16 mouse cellular contexts compared by ENCODE assay signal in the genomic region with DNA sequence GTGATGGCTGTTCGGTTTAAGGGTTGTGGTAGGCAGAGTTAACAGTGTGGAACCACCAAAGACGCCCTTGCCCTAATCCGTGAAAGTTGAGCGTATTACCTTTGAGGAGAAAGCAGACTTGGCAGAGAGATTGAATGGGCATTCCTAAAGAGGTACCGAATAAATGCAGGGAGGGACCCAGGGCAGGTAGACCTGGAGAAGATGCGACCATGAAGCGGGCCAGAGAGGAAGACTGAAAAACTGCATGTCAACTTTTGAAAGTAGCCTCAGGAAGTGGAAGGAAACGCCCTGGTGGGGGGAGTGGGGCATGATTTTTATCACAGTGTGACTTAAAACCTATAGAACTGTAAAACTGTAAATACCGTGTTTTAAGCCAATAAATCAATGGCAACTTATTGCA. TPM values are rescaled to one million over a fixed set of nuclear protein-coding genes. Genes with fewer than 3 reads are reported as not detected.
DNase-seq lines count a peak whose midpoint lies in the region; ATAC-seq and TF ChIP-seq lines count a peak whose summit lies in the region.
"Had no signal": no experiment of that assay in that cellular context is flagged by ENCODE, and none has a peak within 500 bp of the region (broad histone marks: within the 10 kb centered on the region; RNA-seq: fewer than 3 reads in every experiment).

No protein-coding gene starts in this region.

- H3K79me2 ChIP-seq in liver, adult 2 months (ENCODE audit: control insufficient read depth, insufficient read depth, low read length), result peaks cover 13% of the 10 kb centered on the region; the same call in 1 of the 2 replicates

- H3K27me3 ChIP-seq in hindbrain, embryonic 14.5 days (ENCODE audit: control insufficient read depth, insufficient read depth, low read length), result peaks cover 20% of the 10 kb centered on the region
- peaks cover 32% of the 10 kb centered on the region for H3K27me3 ChIP-seq in hindbrain, embryonic 12.5 days
- no peaks in the 10 kb centered on the region for H3K27me3 ChIP-seq in liver, adult 2 months (ENCODE audit: control insufficient read depth, insufficient read depth, low read length)
- H3K27me3 ChIP-seq in liver, embryonic 12.5 days (replicated peaks), result peaks cover 37% of the 10 kb centered on the region
- H3K27me3 ChIP-seq in heart, embryonic 16.5 days (ENCODE audit: control insufficient read depth, insufficient read depth, low read length), result no peaks in the 10 kb centered on the region
- H3K27me3 ChIP-seq in intestine, embryonic 16.5 days (replicated peaks; ENCODE audit: control insufficient read depth, insufficient read depth, low read length), result no peaks in the 10 kb centered on the region
- peaks cover 25% of the 10 kb centered on the region for H3K27me3 ChIP-seq in midbrain, embryonic 15.5 days (replicated peaks)

- peaks cover 7% of the 10 kb centered on the region; the same call in 1 of the 2 replicates for H3K4me1 ChIP-seq in hindbrain, embryonic 14.5 days (replicated peaks; ENCODE audit: control insufficient read depth, insufficient read depth, low read length)
- H3K4me1 ChIP-seq in hindbrain, embryonic 12.5 days, result peaks cover 6% of the 10 kb centered on the region; the same call in 1 of the 2 replicates
- peaks cover 14% of the 10 kb centered on the region for H3K4me1 ChIP-seq in liver, adult 2 months (ENCODE audit: control insufficient read depth, insufficient read depth, low read length)
- no peaks in the 10 kb centered on the region for H3K4me1 ChIP-seq in liver, embryonic 12.5 days
- H3K4me1 ChIP-seq in heart, embryonic 16.5 days (ENCODE audit: control insufficient read depth, insufficient read depth, low read length), result peaks cover 38% of the 10 kb centered on the region
- H3K4me1 ChIP-seq in intestine, embryonic 16.5 days (ENCODE audit: control insufficient read depth, insufficient read depth, low read length), result 0 out of 2 replicates have a peak, but pooled peaks cover 3% of the 10 kb centered on the region
- H3K4me1 ChIP-seq in midbrain, embryonic 15.5 days, result peaks cover 13% of the 10 kb centered on the region

- H3K9me3 ChIP-seq in hindbrain, embryonic 14.5 days (ENCODE audit: control insufficient read depth, low read length), result 0 out of 2 replicates have a peak, but pooled peaks cover 3% of the 10 kb centered on the region
- H3K9me3 ChIP-seq in hindbrain, embryonic 12.5 days (replicated peaks), result no peaks in the 10 kb centered on the region
- no peaks in the 10 kb centered on the region for H3K9me3 ChIP-seq in liver, embryonic 12.5 days (replicated peaks)
- no peaks in the 10 kb centered on the region for H3K9me3 ChIP-seq in heart, embryonic 16.5 days (replicated peaks; ENCODE audit: control insufficient read depth, low read length)
- no peaks in the 10 kb centered on the region for H3K9me3 ChIP-seq in intestine, embryonic 16.5 days (ENCODE audit: control insufficient read depth, low read length)
- no peaks in the 10 kb centered on the region for H3K9me3 ChIP-seq in midbrain, embryonic 15.5 days
- H3K9me3 ChIP-seq: embryonic facial prominence, embryonic 10.5 days; liver, embryonic 15.5 days had no signal

- no peak overlapping the region for H3K4me3 ChIP-seq in hindbrain, embryonic 14.5 days (replicated peaks; ENCODE audit: low read length)
- H3K4me3 ChIP-seq in hindbrain, embryonic 12.5 days, result no peak overlapping the region
- peak overlapping the region; percentile 2; the same call in 1 of the 2 replicates for H3K4me3 ChIP-seq in liver, adult 2 months (ENCODE audit: insufficient read depth, low read depth, low read length)
- H3K4me3 ChIP-seq in liver, embryonic 12.5 days, result no peak overlapping the region
- peak overlapping the region; percentile 67 for H3K4me3 ChIP-seq in heart, embryonic 16.5 days (ENCODE audit: low read length)
- no peak overlapping the region for H3K4me3 ChIP-seq in intestine, embryonic 16.5 days (ENCODE audit: low read length)
- H3K4me3 ChIP-seq in midbrain, embryonic 15.5 days, result no peak overlapping the region
- H3K4me3 ChIP-seq: embryonic facial prominence, embryonic 10.5 days; myocyte had no signal

- H3K9ac ChIP-seq in hindbrain, embryonic 14.5 days, result no peak overlapping the region
- no peak overlapping the region for H3K9ac ChIP-seq in hindbrain, embryonic 12.5 days
- H3K9ac ChIP-seq in liver, adult 2 months (ENCODE audit: low read depth, low read length), result 0 out of 2 replicates have a peak overlapping the region, but pooled peaks have one; percentile 2
- H3K9ac ChIP-seq in liver, embryonic 12.5 days, result no peak overlapping the region
- H3K9ac ChIP-seq in heart, embryonic 16.5 days (ENCODE audit: low read length), result peak overlapping the region; percentile 7; the same call in 1 of the 2 replicates
- no peak overlapping the region for H3K9ac ChIP-seq in intestine, embryonic 16.5 days (ENCODE audit: low read depth, low read length)
- H3K9ac ChIP-seq in midbrain, embryonic 15.5 days, result no peak overlapping the region
- H3K9ac ChIP-seq: liver, embryonic 15.5 days had no signal

- H3K27ac ChIP-seq in hindbrain, embryonic 14.5 days, result no peak overlapping the region
- no peak overlapping the region for H3K27ac ChIP-seq in hindbrain, embryonic 12.5 days
- 0 out of 2 replicates have a peak overlapping the region, but pooled peaks have one; percentile 18 for H3K27ac ChIP-seq in liver, adult 2 months (replicated peaks; ENCODE audit: insufficient read depth, low read depth, low read length)
- no peak overlapping the region for H3K27ac ChIP-seq in liver, embryonic 12.5 days
- H3K27ac ChIP-seq in heart, embryonic 16.5 days (ENCODE audit: low read length), result no peak overlapping the region
- H3K27ac ChIP-seq in intestine, embryonic 16.5 days (ENCODE audit: low read length), result no peak overlapping the region
- H3K27ac ChIP-seq in midbrain, embryonic 15.5 days, result no peak overlapping the region
- H3K27ac ChIP-seq: embryonic facial prominence, embryonic 10.5 days; liver, embryonic 15.5 days had no signal

- no peak for TF ChIP-seq CTCF in liver, adult 2 months (IDR thresholded peaks at IDR 0.05; ENCODE audit: low read depth, low read length)

- ATAC-seq in hindbrain, embryonic 14.5 days (ENCODE audit: low FRiP score), result no peak
- ATAC-seq in hindbrain, embryonic 12.5 days (ENCODE audit: low FRiP score), result no peak
- ATAC-seq in liver, embryonic 12.5 days, result no peak
- ATAC-seq in heart, embryonic 16.5 days (replicated peaks; ENCODE audit: extremely low read depth, insufficient read depth, low FRiP score), result no peak
- ATAC-seq in intestine, embryonic 16.5 days, result no peak
- no peak for ATAC-seq in midbrain, embryonic 15.5 days (replicated peaks)
- ATAC-seq: inflammation-experienced regulatory T-cells, adult 6 months had no signal

- H3K4me2 ChIP-seq in hindbrain, embryonic 14.5 days (replicated peaks), result 0 out of 2 replicates have a peak overlapping the region, but pooled peaks have one; percentile 3
- H3K4me2 ChIP-seq in hindbrain, embryonic 12.5 days (replicated peaks), result no peak overlapping the region
- no peak overlapping the region for H3K4me2 ChIP-seq in liver, embryonic 12.5 days
- peak overlapping the region; percentile 66 for H3K4me2 ChIP-seq in heart, embryonic 16.5 days (ENCODE audit: low read depth, low read length)
- 0 out of 2 replicates have a peak overlapping the region, but pooled peaks have one; percentile 16 for H3K4me2 ChIP-seq in intestine, embryonic 16.5 days (ENCODE audit: low read depth, low read length)
- H3K4me2 ChIP-seq in midbrain, embryonic 15.5 days, result no peak overlapping the region
- H3K4me2 ChIP-seq: midbrain, embryonic 11.5 days had no signal

- no peak for TF ChIP-seq POLR2A in liver, adult 2 months (IDR thresholded peaks at IDR 0.05; ENCODE audit: extremely low read depth, insufficient read depth, low read length)

- no peaks in the 10 kb centered on the region for H3K36me3 ChIP-seq in hindbrain, embryonic 14.5 days (replicated peaks; ENCODE audit: control insufficient read depth, insufficient read depth)
- no peaks in the 10 kb centered on the region for H3K36me3 ChIP-seq in hindbrain, embryonic 12.5 days
- H3K36me3 ChIP-seq in liver, adult 2 months (ENCODE audit: control insufficient read depth, insufficient read depth, low read length), result peaks cover 1% of the 10 kb centered on the region; the same call in 1 of the 2 replicates
- H3K36me3 ChIP-seq in liver, embryonic 12.5 days, result no peaks in the 10 kb centered on the region
- H3K36me3 ChIP-seq in heart, embryonic 16.5 days (ENCODE audit: control insufficient read depth, insufficient read depth), result peaks cover 3% of the 10 kb centered on the region; the same call in 1 of the 2 replicates
- H3K36me3 ChIP-seq in intestine, embryonic 16.5 days (ENCODE audit: control insufficient read depth, insufficient read depth, low read length), result no peaks in the 10 kb centered on the region; the same call in 1 of the 2 replicates
- H3K36me3 ChIP-seq in midbrain, embryonic 15.5 days (replicated peaks), result no peaks in the 10 kb centered on the region
- H3K36me3 ChIP-seq: embryonic facial prominence, embryonic 10.5 days; liver, embryonic 15.5 days had no signal

- 89% methylated on average over 9 of the region's 9 CpGs for WGBS in hindbrain, embryonic 14.5 days
- WGBS in hindbrain, embryonic 12.5 days, result 90% methylated on average over 9 of the region's 9 CpGs
- 78% methylated on average over 9 of the region's 9 CpGs for WGBS in liver, adult 2 months
- WGBS in liver, embryonic 12.5 days (ENCODE audit: insufficient replicate concordance), result 58% methylated on average over 9 of the region's 9 CpGs
- 80% methylated on average over 9 of the region's 9 CpGs for WGBS in heart, embryonic 16.5 days
- 84% methylated on average over 9 of the region's 9 CpGs for WGBS in intestine, embryonic 16.5 days
- 80% methylated on average over 9 of the region's 9 CpGs for WGBS in midbrain, embryonic 15.5 days

- no peak for DNase-seq in hindbrain, embryonic 14.5 days (ENCODE audit: low spot score)
- no peak for DNase-seq in liver, adult 2 months (ENCODE audit: extremely low read depth, low read depth, low spot score)
- DNase-seq: adrenal gland, postnatal 25 days; cerebellum, postnatal 14 days; left cerebral cortex, postnatal 4 days; thymus, postnatal 4 days had no signal

RNA-seq across cellular contexts. Expression of gene Gm49395, which starts 2.3 kb away (rescaled TPM):
- polyA plus RNA-seq in hindbrain, embryonic 14.5 days (2014; fragmentation: Nextera tagmentation; extraction: Ambion mirVana), result 2.2 and 4.7 TPM in 2 replicates
- polyA plus RNA-seq in hindbrain, embryonic 12.5 days (2016; fragmentation: Nextera tagmentation; extraction: Ambion mirVana), result 2.0 and 3.7 TPM in 2 replicates
- total RNA-seq in liver, adult 2 months (2014; rRNA removed), result 1.6 and 2.7 TPM in 2 replicates
- polyA plus RNA-seq in liver, adult 2 months (2012; rRNA removed), result 1.5 and 1.6 TPM in 2 replicates
- 2.6 and 2.9 TPM in 2 replicates for polyA plus RNA-seq in liver, embryonic 12.5 days (2016; fragmentation: Nextera tagmentation; extraction: Ambion mirVana)
- 7.6 and 8.4 TPM in 2 replicates for polyA plus RNA-seq in heart, embryonic 16.5 days (2015; fragmentation: Nextera tagmentation; extraction: Ambion mirVana)
- 5.5 and 5.9 TPM in 2 replicates for polyA plus RNA-seq in intestine, embryonic 16.5 days (2015; fragmentation: Nextera tagmentation; extraction: Ambion mirVana)
- 2.2 and 2.7 TPM in 2 replicates for polyA plus RNA-seq in midbrain, embryonic 15.5 days (2015; fragmentation: Nextera tagmentation; extraction: Ambion mirVana)

RNA-seq across cellular contexts. Expression of gene Itga1, which starts 2.4 kb away (rescaled TPM):
- 8.7 and 9.1 TPM in 2 replicates for polyA plus RNA-seq in hindbrain, embryonic 14.5 days (2014; fragmentation: Nextera tagmentation; extraction: Ambion mirVana)
- polyA plus RNA-seq in hindbrain, embryonic 12.5 days (2016; fragmentation: Nextera tagmentation; extraction: Ambion mirVana), result 6.0 and 6.9 TPM in 2 replicates
- 20.1 and 22.2 TPM in 2 replicates for total RNA-seq in liver, adult 2 months (2014; rRNA removed)
- polyA plus RNA-seq in liver, adult 2 months (2012; rRNA removed), result 2.9 and 3.2 TPM in 2 replicates
- polyA plus RNA-seq in liver, embryonic 12.5 days (2016; fragmentation: Nextera tagmentation; extraction: Ambion mirVana), result 3.4 and 3.6 TPM in 2 replicates
- 26.3 and 29.2 TPM in 2 replicates for polyA plus RNA-seq in heart, embryonic 16.5 days (2015; fragmentation: Nextera tagmentation; extraction: Ambion mirVana)
- 15.4 and 18.6 TPM in 2 replicates for polyA plus RNA-seq in intestine, embryonic 16.5 days (2015; fragmentation: Nextera tagmentation; extraction: Ambion mirVana)
- polyA plus RNA-seq in midbrain, embryonic 15.5 days (2015; fragmentation: Nextera tagmentation; extraction: Ambion mirVana), result 7.2 and 7.6 TPM in 2 replicates

RNA-seq across cellular contexts. Expression of gene Pelo, which starts 9.4 kb away (rescaled TPM):
- 6.5 and 6.6 TPM in 2 replicates for polyA plus RNA-seq in hindbrain, embryonic 14.5 days (2014; fragmentation: Nextera tagmentation; extraction: Ambion mirVana)
- polyA plus RNA-seq in hindbrain, embryonic 12.5 days (2016; fragmentation: Nextera tagmentation; extraction: Ambion mirVana), result 3.9 and 4.6 TPM in 2 replicates
- 3.8 and 5.1 TPM in 2 replicates for total RNA-seq in liver, adult 2 months (2014; rRNA removed)
- 20.3 and 28.5 TPM in 2 replicates for polyA plus RNA-seq in liver, adult 2 months (2012; rRNA removed)
- polyA plus RNA-seq in liver, embryonic 12.5 days (2016; fragmentation: Nextera tagmentation; extraction: Ambion mirVana), result 4.9 and 6.0 TPM in 2 replicates
- polyA plus RNA-seq in heart, embryonic 16.5 days (2015; fragmentation: Nextera tagmentation; extraction: Ambion mirVana), result 6.5 and 6.9 TPM in 2 replicates
- polyA plus RNA-seq in intestine, embryonic 16.5 days (2015; fragmentation: Nextera tagmentation; extraction: Ambion mirVana), result 5.4 and 5.7 TPM in 2 replicates
- 4.1 and 4.7 TPM in 2 replicates for polyA plus RNA-seq in midbrain, embryonic 15.5 days (2015; fragmentation: Nextera tagmentation; extraction: Ambion mirVana)

Comparison
In these comparisons a context has a peak if more than half of its experiments do, and no peak if none do; other contexts are left out.
1. H3K4me2 ChIP-seq: peak in hindbrain, embryonic 14.5 days (single experiment), heart, embryonic 16.5 days (single experiment) and intestine, embryonic 16.5 days (single experiment); none in hindbrain, embryonic 12.5 days (single experiment), liver, embryonic 12.5 days (single experiment) and midbrain, embryonic 15.5 days (single experiment).
2. H3K4me3 ChIP-seq: peak in liver, adult 2 months (single experiment) and heart, embryonic 16.5 days (single experiment); none in hindbrain, embryonic 14.5 days (single experiment), hindbrain, embryonic 12.5 days (single experiment), liver, embryonic 12.5 days (single experiment), intestine, embryonic 16.5 days (single experiment) and midbrain, embryonic 15.5 days (single experiment).
3. H3K9ac ChIP-seq: peak in liver, adult 2 months (single experiment) and heart, embryonic 16.5 days (single experiment); none in hindbrain, embryonic 14.5 days (single experiment), hindbrain, embryonic 12.5 days (single experiment), liver, embryonic 12.5 days (single experiment), intestine, embryonic 16.5 days (single experiment) and midbrain, embryonic 15.5 days (single experiment).